Mouse (Mus musculus) heart, postnatal 25 days (tissue): ENCODE results near the gene Camk2n2. TPM values are rescaled to one million over a fixed set of nuclear protein-coding genes. Genes with fewer than 3 reads are reported as not detected.

Experiments
- DNase-seq: peaks from one replicate; pipeline ENCODE4 v3.0.0; 2022; ENCODE audit warnings: low spot score
- intact Hi-C: fragments of 180-260 bp; cut with DNase I; formaldehyde crosslinking; loops from one replicate; pipeline ENCODE4 v1.15.1; 2025
- microRNA-seq: library from miRNA; unstranded; fragments of <30 nt; microRNA quantifications from one replicate; pipeline ENCODE4 v1.2.0, GENCODE M21; 2022
- total RNA-seq, 2 experiments: library from RNA; stranded (reverse); gene quantifications; 2 replicates each; pipeline ENCODE4 v1.2.3; 2021

Camk2n2 gene
- total RNA-seq, 2 experiments from 2014 or later = 0.65 to 0.73 TPM

- intact Hi-C loops = loop anchor here (5.0 to 10.0 kb wide), 2 partner anchors 67 to 195 kb away; partner anchors contain the start of gene Abcc5
- DNase-seq = no peak
These were observed 1.3 kb downstream of the Camk2n2 start for GRCm38 (mm10) chr16:20619541-20620398.

- intact Hi-C loops = loop anchor here (2.0 to 10.0 kb wide), 3 partner anchors 39 to 187 kb away; partner anchors contain the start of genes Abcc5, Dvl3 and Psmd2
- DNase-seq = peak; percentile 83
These were observed 9.5 kb downstream of the Camk2n2 start, which contains the start of the genes Eef1akmt4, Gm49333 and Alg3 for GRCm38 (mm10) chr16:20611357-20612227. Gene Eef1akmt4 (plus strand): TSS chr16:20611593. Gene Gm49333 (plus strand): TSS chr16:20611610. Gene Alg3 (minus strand): TSS chr16:20611735.

GRCm38 (mm10) chr16:20610501-20611356 lies 10.4 kb downstream of the Camk2n2 start:
- intact Hi-C loops = loop anchor here (2.0 to 10.0 kb wide), 3 partner anchors 40 to 186 kb away; partner anchors contain the start of genes Abcc5, Dvl3 and Psmd2
- peak; percentile 33 for DNase-seq

- intact Hi-C loops = no loop called here
- DNase-seq = no peak
These were observed 16.4 kb downstream of the Camk2n2 start for GRCm38 (mm10) chr16:20604705-20605104.

DNA sequence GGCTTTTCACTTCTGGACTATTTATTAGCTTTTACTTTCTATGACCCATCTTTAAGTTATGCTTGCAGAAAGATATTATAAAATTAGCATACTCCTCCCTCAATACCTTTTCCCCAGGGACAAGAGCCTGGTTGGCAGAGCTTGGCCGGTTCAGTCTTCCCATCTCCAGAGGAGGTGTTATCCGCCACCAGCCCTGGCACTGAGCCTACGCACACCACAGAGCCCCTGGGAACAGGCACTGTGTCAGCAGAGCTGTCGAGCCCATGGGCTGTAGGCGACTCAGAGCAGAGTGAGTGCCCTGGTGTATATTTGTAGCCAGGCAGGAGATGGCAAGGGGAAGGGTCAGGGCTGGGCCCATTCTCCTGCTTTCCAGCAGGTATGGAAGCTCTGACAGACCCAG lies 20.6 kb downstream of the Camk2n2 start:
- DNase-seq = no peak
- intact Hi-C loops = no loop called here

- no peak for DNase-seq
- intact Hi-C loops = no loop called here
These were observed 24.2 kb downstream of the Camk2n2 start for GRCm38 (mm10) chr16:20596687-20597441.

DNA sequence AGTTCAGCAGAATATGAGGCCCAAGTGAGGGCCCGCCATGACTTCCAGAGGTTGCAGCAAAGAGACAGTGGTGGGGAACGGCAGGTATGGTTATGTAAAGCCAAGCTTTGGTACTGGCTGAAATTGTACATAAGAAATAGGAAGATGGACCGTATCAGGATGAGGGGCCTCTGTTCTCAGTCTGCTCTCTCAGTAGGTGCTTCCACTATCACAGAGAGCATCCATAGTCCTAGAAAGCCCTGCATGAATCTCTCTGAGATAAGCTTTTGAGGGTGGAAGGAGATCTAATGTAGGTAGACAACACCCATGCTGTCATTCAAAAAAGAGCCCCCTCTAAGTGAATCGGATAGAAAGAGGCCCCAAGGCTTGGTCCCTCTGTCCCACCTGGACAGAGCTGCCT lies 25.4 kb downstream of the Camk2n2 start:
- DNase-seq = no peak
- intact Hi-C loops = no loop called here

DNA sequence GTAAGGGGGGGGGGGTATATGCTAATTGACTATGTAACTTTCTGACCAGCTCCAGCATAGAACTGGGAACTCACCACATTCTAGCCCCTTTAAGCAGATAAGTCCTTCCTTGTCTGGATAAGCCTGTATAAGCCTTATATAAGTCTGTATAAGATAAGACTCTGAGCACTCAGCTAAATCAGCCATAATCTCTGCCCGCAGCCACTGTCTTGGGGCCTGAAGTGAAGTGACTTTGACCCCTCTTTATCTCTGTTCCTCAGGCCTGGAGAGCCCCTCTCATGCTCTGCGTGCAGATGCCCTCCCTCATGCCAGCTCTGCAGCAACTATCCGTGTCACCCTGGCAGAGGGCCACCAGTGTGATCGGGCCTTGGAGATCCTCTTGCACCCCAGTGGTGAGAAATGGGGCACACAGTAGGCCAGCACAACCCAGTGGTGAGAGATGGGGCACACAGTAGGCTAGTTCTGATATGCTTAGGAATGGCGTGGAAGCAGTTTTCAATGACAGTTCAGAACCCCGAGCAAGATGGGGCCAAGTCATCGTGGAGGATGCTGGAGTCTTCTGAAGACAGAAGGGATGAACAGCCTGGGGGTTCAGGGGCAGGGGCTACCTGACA lies 25.9 kb downstream of the Camk2n2 start:
- DNase-seq = no peak
- intact Hi-C loops = no loop called here

- intact Hi-C loops = no loop called here
- no peak for DNase-seq
These were observed 29.9 kb downstream of the Camk2n2 start for GRCm38 (mm10) chr16:20591076-20591705.

DNA sequence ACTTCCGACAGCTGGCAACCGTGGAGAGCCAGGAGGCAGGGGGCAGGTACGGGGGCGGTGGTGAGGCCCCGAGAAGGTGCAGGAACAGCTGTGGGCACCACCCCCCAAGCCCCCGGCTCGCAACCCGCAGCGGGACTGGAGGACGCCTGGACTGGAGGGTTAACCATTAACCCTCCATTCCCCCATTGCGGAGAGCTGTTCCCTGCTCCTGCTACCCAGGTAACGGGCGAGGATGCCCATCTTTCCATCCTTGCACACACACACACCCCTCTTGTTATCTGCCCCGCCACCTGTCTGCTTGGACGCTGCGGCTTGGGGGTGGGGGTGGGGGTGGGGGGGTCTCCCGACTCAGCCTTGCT lies 30.4 kb downstream of the Camk2n2 start:
- no peak for DNase-seq
- intact Hi-C loops = no loop called here

DNA sequence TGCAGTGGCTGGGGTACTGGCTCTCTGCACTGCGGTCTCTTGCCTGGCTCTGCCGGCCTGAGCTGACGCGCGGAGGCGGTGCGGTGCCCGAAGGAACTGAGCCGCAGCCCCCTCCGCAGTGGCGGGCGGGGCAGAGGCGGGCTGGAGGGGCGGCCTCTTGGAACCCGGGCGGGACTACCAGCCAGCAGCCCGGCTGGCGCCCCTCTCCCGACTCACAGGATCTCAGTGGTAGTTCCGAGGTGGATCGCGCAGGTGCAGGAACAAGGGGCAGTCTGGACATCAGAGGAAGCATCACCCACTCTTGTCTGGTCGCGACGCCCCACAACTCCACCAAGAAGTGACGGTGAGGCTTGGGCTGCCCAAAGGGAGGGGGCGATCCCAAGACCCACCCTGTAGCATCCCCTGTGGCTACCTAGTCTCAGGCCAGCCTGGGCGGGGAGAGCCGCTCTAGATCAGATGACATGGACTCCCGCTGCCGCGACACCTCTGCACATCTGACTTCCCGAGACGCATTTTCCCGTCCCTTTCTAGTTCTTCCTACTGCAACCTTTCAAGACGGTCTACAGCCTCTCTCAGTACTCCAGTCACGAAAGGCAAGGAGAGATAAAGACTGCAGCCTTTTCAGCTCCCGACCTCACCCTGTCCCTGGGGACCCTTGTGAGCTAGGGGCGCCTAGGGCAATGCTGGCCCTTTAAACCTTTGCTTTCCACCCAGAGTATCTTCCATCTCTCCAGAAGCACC lies 31.0 kb downstream of the Camk2n2 start:
- intact Hi-C loops = no loop called here
- DNase-seq = no peak

GRCm38 (mm10) chr16:20589366-20589938 lies 31.6 kb downstream of the Camk2n2 start, which contains the start of gene Vwa5b2:
Gene Vwa5b2 (plus strand): TSS chr16:20589471.
- intact Hi-C loops = no loop called here
- DNase-seq = no peak

Small RNA genes lying within 50 kb of the gene (microRNA-seq; reads per million reads assigned to microRNA genes)
- 1.1 reads per million for gene Mir1224

Other genes with a start within 250 kb of the Camk2n2 start
- 10 to 100 TPM; 30.6 to 34.8 TPM for gene Abcc5, start 194.9 kb downstream of the Camk2n2 start, total RNA-seq
- 10 to 100 TPM; 52.4 to 59.1 TPM for gene Eif2b5, start 122.5 kb downstream of the Camk2n2 start, total RNA-seq
- 10 to 100 TPM; 44.9 to 46.8 TPM for gene Dvl3, start 104.3 kb downstream of the Camk2n2 start, total RNA-seq
- 100 to 1,000 TPM; 201 to 215 TPM for gene Ap2m1, start 85.8 kb downstream of the Camk2n2 start, total RNA-seq
- 10 to 100 TPM; 64.9 to 69.4 TPM for gene Abcf3, start 72.7 kb downstream of the Camk2n2 start, total RNA-seq
- gene Vwa5b2, start 31.8 kb downstream of the Camk2n2 start, total RNA-seq = under 1 TPM; 0.20 to 0.23 TPM
- 1 to 10 TPM; 5.6 to 6.4 TPM for gene Eef1akmt4, start 9.7 kb downstream of the Camk2n2 start, total RNA-seq
- under 1 TPM in 1 of 2 experiments, not detected in 1; 0.16 TPM for gene Gm49333, start 9.7 kb downstream of the Camk2n2 start, total RNA-seq
- 10 to 100 TPM; 11.5 to 12.1 TPM for gene Alg3, start 9.6 kb downstream of the Camk2n2 start, total RNA-seq
- gene Ece2, start 8.5 kb upstream of the Camk2n2 start, total RNA-seq = under 1 TPM; 0.56 to 0.57 TPM
- 100 to 1,000 TPM; 190 to 201 TPM for gene Psmd2, start 30.4 kb upstream of the Camk2n2 start, total RNA-seq
- 100 to 1,000 TPM; 388 to 397 TPM for gene Eif4g1, start 47.0 kb upstream of the Camk2n2 start, total RNA-seq
- 10 to 100 TPM; 28.3 to 31.4 TPM for gene Fam131a, start 72.0 kb upstream of the Camk2n2 start, total RNA-seq
- gene Polr2h, start 96.4 kb upstream of the Camk2n2 start, total RNA-seq = 10 to 100 TPM in 1 of 2 experiments, 1 to 10 TPM in 1; 9.0 to 10.5 TPM
- 1 to 10 TPM; 1.5 to 2.1 TPM for gene Clcn2, start 96.5 kb upstream of the Camk2n2 start, total RNA-seq
- gene Chrd, start 111.8 kb upstream of the Camk2n2 start, total RNA-seq = 1 to 10 TPM; 2.0 to 2.7 TPM
- gene Thpo, start 113.2 kb upstream of the Camk2n2 start, total RNA-seq = under 1 TPM in 1 of 2 experiments, not detected in 1; 0.50 TPM